Mouse (Mus musculus): ENCODE measurements around the gene Slc27a4. TPM values are rescaled to one million over a fixed set of nuclear protein-coding genes. Genes with fewer than 3 reads are reported as not detected.

Slc27a4 gene
- polyA plus RNA-seq (2012; rRNA removed; ENCODE audit: low replicate concordance): 41.1 and 50.7 TPM in 2 replicates

DNA sequence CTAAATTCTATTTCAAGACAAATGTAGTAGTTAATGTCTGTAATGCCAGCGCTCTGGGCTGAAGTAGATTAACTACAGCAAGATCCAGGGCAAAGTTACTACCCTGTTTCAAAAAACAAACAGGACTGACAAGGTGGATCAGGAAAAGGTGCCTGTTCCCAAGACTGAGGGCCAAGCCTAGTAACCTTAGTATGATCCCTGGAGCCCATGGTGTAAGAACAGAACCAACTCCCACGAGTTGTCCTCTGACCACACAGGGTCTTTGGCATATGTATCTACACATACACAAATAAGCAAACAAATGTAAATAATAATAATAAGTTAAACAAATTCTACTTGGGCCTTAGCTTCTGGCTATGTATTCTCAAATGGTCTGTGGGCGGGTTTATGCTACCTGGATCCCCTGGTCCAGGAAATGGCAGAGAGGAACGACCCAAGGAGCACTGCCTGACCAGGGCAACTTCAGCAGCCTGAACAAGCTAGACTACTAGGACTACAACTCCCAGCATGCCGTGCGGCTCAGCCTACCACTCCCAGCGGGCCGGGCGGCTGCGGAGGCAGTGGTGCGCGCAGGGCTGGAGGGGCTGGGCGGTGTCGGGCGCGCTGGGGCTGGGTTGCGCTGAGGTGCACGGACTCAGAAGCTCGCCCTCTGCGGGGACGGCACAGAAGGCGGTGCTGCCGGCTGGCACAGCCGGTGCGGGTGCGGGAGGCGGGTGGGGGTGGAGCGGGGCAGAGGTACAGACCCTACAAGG lies at the start of gene Slc27a4:
Slc27a4 (plus strand) TSS at position 560 of the 752 bp plus-strand sequence.

DNA sequence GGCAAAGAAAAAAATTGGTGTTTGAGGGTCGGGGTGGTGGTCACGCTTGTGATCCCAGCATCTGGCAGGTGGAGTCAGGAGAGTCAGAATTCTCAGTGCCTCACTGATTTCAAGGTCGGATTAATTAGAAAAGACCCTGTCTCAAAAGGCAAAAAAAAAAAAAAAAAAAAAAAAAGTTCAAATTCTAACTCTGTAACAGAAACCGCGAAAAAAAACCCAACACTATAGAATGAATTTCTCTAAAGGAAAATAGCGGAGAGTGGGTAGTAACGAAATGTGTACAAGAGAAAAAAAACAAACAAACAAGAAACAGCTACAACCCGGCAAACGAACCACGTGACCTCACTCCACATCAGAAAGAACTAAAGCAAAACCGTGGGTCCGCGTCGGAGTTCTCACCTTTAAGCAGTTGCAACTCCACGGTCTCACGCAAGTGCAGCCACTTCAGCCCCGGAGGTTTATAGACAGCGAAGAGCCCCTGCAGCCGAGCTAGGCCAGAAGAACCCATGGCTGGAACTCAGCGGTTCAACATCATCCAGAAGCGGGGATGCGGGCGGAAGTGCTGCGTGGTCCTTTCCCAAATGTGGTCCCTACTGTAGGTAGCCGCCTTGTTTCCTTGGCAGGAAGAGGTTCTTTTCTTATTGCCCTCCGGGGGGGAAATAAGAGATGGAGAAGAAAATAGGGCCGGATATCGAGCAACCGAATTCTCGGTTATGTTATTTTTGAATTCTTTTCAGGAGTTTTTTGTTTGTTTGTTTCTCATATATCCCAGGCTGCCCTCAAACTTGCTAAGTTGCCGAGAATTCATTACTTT lies 15.1 kb upstream of the Slc27a4 start, which contains the start of gene Coq4:
Coq4 (plus strand) TSS at position 390 of the 814 bp plus-strand sequence.

DNA sequence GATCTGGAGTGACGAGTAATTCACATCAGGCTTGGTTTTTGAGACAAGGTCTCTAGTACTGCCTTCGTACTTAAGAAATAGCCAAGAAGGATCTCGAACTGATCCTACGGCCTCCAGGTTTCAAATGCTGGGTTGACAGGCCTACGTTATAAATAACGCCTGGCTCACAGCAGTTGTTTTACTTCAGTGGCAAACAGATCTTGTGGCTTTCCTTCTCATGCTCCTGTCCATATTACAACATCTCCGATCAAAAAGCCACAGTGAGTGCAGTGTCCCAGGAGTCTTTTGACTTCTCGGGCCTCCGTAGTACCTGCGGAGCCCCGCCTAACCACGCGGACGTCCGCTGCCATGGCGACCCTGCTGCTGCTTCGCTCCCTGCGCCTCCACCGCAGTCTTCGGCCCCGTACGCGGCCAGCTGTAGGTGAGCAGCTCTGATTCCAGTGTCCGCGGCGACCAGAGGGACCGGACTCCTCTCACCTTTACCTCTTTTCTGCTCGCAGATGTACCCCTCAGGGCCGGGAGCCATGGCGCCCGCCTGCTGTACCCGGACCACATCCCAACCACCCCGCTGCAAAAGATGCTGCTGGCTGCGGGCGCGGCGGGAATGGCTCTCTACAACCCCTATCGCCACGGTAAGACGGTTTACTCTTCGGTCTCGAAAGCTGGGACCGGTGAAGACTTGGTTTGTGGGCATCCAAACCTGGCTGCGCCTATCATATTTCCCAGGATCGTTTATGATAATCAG lies 14.3 kb upstream of the Slc27a4 start, which contains the start of gene Trub2:
Trub2 (minus strand) TSS at position 566 of the 745 bp plus-strand sequence.

DNA sequence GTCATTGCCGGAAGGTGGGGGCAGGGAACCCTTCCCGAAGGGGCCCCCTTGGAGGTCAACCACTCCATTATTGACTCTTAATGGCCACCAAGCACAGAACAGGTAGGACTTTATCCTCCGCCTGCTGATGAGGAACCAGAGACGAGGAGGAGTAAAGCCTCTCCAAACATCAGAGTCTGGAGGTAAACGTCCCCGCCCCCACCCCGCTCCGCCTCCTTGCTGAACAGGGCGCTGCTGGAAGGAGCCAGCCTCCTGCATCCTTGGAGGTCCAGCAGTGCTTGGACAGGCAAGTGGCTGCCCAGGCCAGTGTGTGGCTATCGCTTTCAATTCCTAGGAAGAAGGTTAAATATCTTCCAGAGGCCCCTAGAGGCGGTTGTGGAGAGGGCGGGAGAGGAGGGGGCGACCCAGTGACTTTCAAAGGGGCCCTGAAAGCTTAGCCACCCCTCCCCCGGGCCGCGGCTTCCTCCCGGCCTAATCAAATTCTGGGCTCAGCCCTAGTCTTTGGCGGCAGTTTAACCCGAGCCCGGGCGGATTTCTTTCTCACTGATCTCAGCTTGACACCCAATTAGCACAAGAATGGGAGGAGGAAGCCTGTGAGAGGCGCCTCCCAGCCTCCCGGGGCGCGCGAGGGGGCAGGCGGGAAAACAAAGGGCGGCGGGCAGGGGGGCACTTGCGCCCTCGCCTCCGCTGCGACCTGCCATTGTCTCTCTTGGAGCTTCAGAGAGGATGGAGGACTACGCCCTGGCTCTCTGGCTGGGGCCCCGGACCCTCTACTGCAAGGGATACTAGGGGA lies 17.8 kb downstream of the Slc27a4 start, which contains the start of gene Urm1:
Urm1 (plus strand) TSS at position 51 of the 793 bp plus-strand sequence.

Other genes starting within 250 kb of the Slc27a4 start
- gene Rapgef1, start 182.9 kb upstream of the Slc27a4 start, polyA plus RNA-seq (2012; rRNA removed; ENCODE audit: low replicate concordance): 75.0 and 85.4 TPM in 2 replicates
- gene Gm13420, start 50.9 kb upstream of the Slc27a4 start, polyA plus RNA-seq (2012; rRNA removed; ENCODE audit: low replicate concordance): 0.14 and 0.48 TPM in 2 replicates
- not detected in 2 replicates for gene Gm13547, start 43.3 kb upstream of the Slc27a4 start, polyA plus RNA-seq (2012; rRNA removed; ENCODE audit: low replicate concordance)
- gene Coq4, start 15.1 kb upstream of the Slc27a4 start, polyA plus RNA-seq (2012; rRNA removed; ENCODE audit: low replicate concordance): 28.0 and 112 TPM in 2 replicates
- 80.3 and 102 TPM in 2 replicates for gene Trub2, start 14.1 kb upstream of the Slc27a4 start, polyA plus RNA-seq (2012; rRNA removed; ENCODE audit: low replicate concordance)
- gene Urm1, start 17.4 kb downstream of the Slc27a4 start, polyA plus RNA-seq (2012; rRNA removed; ENCODE audit: low replicate concordance): 47.5 and 56.5 TPM in 2 replicates
- gene Cercam, start 66.5 kb downstream of the Slc27a4 start, polyA plus RNA-seq (2012; rRNA removed; ENCODE audit: low replicate concordance): 40.8 and 41.1 TPM in 2 replicates
- 29.8 and 54.7 TPM in 2 replicates for gene Odf2, start 86.6 kb downstream of the Slc27a4 start, polyA plus RNA-seq (2012; rRNA removed; ENCODE audit: low replicate concordance)
- 31.3 TPM in 2 replicates for gene Gle1, start 132.8 kb downstream of the Slc27a4 start, polyA plus RNA-seq (2012; rRNA removed; ENCODE audit: low replicate concordance)
- gene Sptan1, start 162.9 kb downstream of the Slc27a4 start, polyA plus RNA-seq (2012; rRNA removed; ENCODE audit: low replicate concordance): 236 and 374 TPM in 2 replicates
- gene Wdr34, start 246.2 kb downstream of the Slc27a4 start, polyA plus RNA-seq (2012; rRNA removed; ENCODE audit: low replicate concordance): 21.6 and 42.9 TPM in 2 replicates

Measured in subcutaneous adipose tissue, adult 2 months (tissue).